Mouse (Mus musculus): ENCODE data around the gene Vcp.
"Not testable (repeated sequence)": the region's sequence is repeated elsewhere in the genome, so short reads cannot be mapped to it uniquely, and the experiment has no call there.

Gene Vcp

DNA sequence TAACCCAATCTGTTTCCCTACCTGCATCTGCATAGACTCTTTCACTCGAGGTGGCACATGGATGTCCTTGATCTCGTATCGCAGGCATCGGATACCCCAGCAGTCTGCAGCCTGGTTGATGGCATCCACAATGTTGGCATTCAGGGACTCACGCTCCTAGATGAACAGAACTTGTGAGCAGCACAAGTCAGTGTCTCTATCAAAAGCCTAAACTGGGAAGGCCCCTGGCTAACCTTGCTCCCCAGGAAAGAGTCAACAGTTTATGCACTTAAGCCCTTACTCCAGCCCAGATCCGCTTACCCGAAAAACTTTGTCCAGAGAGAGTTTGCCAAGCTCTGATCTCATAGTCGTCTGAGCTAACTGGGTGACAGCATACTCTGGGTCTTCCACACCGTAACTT is 29.4 kb upstream of the Vcp start:
- DNase-seq (ENCODE audit: low spot score in 2 of 2): no peak

DNA sequence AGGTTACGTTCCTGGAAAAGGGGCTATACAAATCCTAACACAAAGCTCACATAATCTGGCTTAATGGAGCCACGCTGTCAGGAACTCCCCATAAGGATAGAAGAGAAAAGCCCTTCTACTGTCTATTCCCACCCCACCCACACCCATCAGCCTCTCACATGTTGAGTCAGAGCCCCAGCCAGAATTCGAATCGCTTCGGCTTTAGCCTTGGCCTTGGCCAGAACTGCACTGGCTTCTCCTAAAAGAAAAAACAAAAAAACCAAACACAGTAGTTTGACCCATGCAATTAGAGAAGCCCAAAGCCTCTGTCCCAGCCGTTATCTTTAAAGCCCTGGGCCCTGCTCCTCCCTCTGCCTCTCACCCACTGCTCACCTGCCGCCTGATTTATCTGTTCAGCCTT is 28.8 kb upstream of the Vcp start:
- no peak for DNase-seq (ENCODE audit: low spot score in 2 of 2)

DNA sequence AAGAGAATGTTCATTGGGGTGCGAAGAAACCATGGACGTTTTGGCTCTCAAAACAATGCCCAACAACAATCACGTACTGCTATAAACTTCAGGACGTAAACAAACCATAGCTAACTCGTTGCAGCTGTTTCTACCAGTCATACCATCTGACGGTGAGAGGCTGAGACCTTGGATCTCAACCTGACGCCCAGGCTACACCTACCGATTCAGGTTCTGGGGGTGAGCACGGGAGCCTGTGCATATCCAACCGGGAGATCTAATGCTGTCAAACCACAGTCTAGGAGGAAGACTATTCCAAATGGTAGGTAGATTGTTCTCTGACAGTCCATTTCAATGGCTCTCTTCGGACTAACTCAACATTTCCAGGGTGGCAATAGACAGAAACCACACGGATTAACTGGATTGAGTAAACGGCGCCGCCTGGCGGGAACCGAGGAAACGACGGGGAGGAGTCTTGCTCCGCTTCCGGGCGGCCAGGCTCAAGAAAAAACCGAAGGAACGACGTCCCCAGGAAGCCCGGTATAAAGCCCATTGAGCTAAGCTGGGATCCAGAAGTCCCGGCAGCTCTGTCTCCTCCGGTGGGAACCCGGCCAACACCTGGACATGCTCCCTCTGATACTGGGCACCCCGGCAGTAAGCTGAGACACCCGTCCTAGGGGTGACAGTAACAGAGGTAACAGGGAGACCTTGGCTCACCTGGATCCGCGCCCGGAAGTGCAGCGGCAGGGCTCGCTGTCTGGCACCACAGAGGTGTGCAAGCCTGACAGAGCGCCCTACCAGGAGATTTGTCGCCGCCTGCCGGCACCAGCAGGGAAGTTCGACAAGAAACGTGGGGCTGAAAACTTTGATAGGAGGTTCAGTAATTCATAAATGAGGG is 25.0 kb upstream of the Vcp start, which contains the start of gene Pigo:
Pigo (minus strand) TSS at position 736 of the 877 bp plus-strand sequence.
- DNase-seq (ENCODE audit: low spot score in 2 of 2): peak; percentile 93 to 98

DNA sequence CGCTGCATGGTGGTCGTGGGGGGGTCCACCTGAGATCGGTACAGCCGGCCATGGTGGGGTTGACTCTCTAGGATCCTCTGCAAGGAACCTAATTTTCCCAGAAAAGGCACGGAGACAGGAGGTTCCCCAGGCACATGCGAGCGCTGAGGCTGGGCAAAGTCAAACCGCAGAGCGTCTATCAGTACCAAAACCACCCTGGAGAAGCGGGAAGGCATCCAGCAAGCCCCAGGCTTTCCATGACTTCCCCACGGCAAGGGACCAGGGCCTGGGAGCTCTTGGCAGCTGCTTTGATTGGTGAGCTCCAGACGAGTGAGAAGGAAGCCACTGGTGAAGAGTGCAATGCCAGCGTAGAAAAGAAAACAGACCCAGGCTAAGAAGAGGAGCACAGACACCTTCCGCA is 24.4 kb upstream of the Vcp start:
- DNase-seq (ENCODE audit: low spot score in 2 of 2): no peak

DNA sequence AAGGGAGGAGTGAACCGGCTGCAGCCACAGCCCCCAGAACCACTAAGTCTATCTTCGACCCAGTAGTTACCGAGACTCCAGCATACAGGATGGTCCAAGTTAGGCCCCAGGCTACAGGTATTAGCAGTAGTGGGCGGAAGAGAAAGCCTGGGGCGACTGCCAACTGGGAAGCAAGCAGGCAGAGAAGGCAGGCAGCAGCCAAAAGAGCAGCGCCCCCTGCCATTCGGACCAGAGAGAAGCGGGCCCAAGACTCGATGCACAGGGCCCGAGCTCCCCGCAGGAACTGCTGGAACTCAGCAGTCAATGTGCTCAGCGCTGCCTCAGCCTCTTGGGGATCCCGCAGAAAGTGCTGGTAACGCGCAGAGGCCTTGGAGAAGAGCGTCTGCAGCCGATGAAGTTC is 21.0 kb upstream of the Vcp start:
- DNase-seq (ENCODE audit: low spot score in 2 of 2): no peak

DNA sequence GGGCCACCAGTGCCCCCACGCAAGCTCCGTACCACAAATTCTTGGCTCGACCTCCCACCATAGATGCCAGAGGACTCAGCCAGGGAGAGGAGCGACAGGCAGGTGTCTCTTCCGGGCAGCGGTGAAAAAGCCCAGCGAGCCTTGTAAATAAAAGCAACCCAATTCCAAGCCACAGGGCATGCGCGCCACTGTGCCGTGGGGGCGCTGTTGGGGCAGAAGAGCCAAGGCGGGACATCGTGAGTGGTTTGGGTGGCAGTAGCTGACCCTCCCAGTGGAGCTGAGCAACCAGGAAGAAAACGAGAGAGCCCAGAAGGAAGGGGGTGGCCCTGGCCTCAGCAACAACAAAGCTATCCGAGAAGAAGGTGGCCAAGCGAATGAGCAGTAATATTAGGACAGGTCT is 20.6 kb upstream of the Vcp start:
- DNase-seq (ENCODE audit: low spot score in 2 of 2): no peak

DNA sequence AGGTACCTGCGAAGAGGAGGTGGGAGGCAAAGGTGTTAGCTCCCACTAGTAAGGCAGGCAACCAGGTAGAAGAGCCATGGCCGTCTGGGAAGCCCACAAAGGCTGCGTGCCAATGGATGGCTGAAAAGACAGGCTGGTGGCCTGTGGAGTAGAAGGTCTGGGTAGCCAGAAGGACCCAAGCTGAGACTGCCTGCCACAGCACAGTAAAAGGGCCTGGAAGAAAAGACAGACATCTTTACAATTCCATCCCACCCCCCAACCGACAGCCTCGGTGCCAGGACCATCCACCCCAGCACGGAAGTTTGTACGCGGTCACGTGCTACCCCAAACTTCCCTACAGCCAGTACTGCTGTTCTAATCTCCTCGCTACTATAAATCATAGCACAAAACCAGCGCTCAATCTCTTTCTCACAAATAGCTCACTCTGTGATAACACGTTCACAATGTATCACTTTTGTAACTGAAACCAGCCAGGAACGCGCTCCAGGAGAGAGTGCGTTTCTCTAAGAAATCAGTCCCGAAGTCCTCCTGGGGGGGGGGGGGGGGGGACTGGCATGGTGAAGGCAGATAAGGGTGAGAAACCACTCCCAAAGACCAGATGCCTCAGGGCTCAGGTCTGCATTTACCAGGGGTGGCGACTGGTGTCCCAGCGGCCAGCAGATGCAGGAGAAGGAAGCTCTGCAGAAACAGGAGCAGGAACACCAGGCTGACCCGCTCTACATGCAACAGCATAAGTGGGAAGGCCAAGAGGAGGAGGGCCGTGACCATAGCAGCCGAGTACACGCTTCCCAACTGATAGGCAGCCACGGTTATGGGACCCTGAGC is 19.5 kb upstream of the Vcp start:
- no peak for DNase-seq (ENCODE audit: low spot score in 2 of 2)

DNA sequence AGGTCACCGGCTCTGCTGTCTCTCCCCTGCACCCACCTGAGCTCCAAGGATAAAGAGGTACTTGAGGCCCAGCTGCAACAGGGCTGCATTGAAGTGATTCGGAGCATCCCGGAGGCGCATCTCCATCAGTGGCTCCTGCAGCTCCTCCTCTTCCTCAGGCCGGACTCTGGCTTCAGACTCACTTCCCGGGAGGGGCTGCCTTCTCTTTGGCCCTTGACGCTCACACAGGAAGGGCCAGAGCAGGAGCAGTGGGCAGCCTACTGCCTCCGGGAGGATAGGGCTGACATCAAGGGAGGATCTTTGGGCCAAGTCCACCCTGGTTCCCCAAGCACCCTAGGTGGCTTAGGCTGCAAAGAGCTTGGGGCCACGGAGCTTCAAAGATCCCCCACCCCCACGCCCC is 18.9 kb upstream of the Vcp start:
- no peak for DNase-seq (ENCODE audit: low spot score in 2 of 2)

DNA sequence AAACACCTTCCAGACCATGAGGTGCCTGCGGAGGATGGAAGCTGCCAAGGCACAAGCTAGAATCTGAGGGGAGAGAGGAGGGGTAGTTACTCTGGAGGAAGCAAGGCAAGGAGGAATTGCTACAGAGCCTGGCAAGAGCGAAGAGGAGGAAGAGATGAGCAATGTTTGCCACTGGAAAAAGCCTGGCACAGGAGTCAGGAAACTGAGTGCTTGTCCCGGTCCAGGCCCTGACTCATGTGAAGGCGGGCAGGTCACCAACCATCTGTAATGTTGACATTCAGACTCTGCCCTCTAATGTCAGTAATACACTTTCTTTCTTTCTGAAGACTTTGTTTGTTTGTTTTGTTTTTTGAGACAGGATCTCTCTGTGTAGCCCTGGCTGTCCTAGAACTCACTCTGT is 17.8 kb upstream of the Vcp start:
- no peak for DNase-seq (ENCODE audit: low spot score in 2 of 2)

DNA sequence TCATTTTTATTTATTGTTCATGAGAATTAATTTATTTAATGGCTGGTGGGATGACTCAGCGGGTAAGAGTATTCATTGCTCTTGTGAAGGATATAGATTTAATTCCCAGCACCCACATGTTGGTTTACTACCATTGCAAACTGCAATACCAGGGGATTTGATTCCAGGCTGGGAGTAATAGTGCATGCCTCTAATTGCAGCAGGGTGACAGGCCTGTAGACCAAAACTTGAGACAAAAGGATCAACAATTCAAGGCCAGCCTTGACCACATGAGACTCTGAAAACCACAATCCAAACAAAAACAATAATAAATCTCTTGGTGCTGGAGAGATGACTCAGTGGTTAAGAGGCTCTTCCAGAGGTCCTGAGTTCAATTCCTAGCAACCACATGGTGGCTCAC is 11.8 kb upstream of the Vcp start:
- no peak for DNase-seq (ENCODE audit: low spot score in 2 of 2)

DNA sequence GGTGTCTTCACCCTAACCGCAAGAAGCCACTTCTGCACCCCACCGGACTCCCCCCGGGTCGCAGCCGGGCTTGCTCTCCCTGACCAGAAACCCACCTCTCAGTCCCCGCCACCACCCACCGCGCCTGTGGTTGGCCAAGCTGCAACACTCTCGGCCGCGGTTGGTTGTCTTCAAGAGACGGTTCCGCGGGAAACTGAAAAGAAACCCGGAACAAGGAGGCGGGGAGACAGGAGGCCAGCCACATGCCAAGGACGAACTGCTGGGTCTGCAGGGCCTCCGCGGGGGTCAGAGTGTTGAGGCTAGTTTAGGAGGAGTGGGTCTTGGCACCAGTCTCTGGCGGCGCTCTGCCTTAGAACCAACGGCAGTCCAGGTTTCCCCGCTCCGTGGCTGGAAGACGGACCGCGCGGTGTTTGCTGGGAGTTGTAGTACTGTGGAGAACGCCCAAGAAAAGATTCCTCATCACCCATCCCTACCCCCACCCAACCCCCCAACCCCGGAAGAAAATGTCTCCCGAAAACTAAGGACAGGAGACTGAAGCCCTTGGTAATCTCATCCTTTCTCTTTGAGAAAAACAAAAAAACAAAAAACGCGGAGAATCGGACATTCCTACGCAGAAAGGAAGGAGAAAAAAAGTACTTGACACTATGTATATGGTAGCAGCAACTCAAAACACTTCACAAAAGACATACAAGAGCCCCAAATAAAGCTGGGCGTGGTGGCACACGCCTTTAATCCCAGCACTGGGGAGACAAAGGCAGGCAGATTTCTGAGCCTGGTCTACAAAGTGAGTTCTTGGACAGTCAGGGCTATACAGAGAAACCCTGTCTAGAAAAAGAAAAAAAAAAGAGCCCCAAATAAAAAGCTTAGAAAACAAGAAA is 10.1 kb upstream of the Vcp start, which contains the start of gene Fancg:
Fancg (minus strand) TSS at position 346 of the 878 bp plus-strand sequence.
- peak; percentile 84 to 92 for DNase-seq (ENCODE audit: low spot score in 2 of 2)

DNA sequence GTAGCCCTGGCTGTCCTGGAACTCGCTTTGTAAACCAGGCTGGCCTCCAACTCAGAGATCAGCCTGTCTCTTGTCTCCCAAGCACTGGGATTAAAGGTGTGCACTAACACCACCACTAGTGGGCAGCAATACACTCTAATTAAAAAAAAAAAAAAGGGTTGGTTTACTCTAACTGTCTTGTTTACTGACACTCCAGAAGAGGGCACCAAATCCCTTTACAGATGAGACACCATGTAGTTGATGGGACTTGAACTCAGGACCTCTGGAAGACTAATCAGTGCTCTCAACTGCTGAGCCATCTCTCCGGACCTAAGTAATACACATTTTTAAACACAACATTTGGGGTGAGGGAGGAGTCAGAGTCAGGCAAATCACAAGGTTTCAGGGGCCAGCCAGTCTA is 5.5 kb upstream of the Vcp start:
- DNase-seq (ENCODE audit: low spot score in 2 of 2): peak in 1 of 2 experiments; percentile 39

DNA sequence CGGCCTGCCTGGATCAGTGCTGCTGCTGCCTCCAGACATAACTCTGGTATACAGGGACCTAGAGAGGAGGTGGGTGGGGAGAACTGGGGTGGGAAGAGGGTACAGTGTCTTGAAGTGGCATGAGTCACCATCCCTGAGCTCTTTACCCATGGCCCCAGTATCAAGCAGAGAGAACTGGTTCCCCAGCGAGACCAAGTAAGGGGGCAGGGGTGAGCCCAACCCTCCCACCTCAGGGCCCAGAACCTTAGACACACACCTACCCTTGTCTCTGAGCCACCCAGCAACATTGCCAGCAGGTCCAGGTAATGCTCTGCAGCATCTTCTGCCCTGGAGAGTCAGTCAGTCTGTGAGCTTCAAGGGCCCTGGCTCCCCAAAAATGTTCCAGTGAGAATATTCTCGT is 4.6 kb upstream of the Vcp start:
- DNase-seq (ENCODE audit: low spot score in 2 of 2): no peak

DNA sequence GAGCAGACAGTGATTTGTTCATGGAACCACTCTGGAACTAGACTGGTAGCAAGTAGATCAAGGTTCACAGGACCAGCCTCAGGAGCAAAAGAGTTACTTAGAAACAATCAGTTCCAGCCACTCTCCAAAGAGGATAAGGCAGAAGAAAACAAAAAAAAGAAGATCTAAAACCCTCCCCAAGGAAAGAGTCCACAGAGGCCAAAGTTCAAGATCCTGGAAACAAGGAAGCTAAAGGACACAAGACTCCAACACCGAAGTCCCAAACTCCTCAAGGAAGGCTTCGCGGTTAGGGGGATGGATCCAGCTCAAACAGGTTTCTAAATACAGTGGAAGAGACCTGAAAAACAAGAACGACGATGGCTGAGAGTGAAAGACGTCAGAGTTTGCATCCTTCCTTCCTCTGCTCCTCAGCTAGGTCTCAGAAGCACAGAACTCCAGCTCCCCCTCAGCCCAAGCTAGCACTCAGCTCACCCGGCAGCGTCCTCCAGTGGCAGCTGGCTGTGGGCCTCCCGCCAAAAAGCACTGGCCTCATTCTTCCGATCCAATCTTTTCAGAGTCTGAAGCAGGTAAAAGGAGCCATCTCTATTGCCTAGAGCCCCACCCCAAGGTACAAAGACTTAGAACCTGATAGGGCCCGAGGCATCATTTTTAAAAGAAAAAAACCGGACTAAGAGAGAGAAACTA is 2.6 kb upstream of the Vcp start:
- no peak for DNase-seq (ENCODE audit: low spot score in 2 of 2)

DNA sequence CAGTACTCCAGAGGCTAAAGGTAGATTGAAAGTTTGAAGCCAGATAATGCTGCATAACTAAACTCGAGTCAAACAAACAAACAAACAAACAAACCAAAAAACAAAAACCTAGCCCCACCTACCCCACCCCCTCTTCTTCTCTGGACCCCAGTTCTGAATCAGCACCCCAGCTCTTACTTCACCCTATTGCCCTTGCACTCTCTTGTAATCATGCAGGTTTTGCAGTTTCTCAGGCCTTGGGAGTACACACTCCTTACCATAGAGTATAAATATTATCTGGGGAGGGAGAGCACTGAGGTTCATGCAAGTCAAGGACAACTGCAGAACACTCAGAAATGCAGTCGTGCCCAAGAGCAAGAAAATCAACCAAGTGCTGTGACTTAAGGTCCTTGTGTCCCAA is 965 bp upstream of the Vcp start:
- DNase-seq (ENCODE audit: low spot score in 2 of 2): no peak

DNA sequence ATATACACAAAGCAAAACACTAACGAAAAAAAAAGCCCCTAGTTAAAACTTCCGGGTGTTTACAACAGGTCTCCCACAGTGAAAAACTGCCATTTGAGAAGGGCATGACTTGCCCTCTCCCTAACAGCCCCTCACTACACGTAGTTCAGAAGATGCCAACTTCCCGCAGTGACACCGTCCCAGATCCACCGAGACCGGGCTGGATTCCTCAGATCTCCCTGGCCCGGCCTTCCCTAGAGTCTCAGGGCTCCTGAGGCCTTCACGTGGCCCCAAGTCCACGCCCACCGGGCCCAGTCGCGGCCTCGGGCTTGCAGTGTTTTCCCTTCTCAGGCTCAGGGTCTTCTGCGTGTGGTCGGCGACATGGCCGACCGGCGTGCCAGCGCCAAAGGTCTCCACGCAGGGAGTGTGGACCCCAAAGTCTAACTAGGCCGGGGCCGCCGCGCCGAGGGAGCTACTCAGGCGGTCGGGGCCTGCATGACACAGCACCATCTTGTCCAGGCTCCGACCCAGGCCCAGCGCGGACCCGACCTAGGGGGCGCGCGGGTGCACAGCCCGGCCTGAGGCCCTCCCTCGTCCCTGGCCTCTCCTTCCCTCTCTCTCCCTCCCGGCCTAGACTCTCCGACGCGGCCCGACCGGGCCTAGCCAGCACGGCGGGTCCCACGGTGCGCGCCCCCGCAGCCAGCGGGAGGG is 711 bp downstream of the Vcp start:
- DNase-seq (ENCODE audit: low spot score in 2 of 2): peak; percentile 74 to 85

DNA sequence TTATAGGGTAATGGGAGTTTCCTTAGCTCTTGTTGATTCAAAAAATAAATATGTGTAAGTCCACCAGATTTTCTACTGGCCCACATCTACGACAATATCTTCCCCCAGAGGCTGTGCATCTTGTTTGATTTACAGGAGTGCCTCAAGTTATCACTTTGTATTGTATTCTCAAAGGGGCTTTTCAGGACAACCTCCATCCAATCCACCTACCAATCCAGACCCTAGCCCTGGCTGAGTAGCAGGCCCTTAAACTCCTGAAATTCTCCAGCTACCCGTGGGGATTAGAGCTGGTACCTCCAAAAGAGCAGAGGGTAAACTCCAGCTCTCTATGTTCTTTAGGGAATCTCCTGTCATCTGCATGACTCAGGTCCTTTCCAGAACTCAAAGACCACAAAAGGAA is 2.3 kb downstream of the Vcp start:
- no peak for DNase-seq (ENCODE audit: low spot score in 2 of 2)

DNA sequence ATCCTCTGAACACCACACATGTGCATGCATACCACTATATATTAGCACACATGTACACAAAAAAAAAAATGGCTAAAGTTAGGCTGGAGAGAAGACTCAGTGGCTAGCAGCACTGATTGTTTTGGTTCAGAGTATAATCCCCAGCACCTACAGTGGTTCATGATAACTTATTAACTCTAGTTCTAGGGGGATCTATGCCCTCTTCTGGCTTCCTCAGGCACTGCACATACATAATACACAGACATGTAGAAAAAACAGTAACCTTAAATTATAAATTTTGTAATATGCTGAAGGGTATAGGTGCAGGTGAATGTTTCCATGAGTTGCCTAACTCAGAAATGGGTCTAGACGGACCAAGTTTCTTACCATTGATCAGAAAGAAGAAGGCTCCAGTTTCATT is 12.0 kb downstream of the Vcp start:
- no peak for DNase-seq (ENCODE audit: low spot score in 2 of 2)

DNA sequence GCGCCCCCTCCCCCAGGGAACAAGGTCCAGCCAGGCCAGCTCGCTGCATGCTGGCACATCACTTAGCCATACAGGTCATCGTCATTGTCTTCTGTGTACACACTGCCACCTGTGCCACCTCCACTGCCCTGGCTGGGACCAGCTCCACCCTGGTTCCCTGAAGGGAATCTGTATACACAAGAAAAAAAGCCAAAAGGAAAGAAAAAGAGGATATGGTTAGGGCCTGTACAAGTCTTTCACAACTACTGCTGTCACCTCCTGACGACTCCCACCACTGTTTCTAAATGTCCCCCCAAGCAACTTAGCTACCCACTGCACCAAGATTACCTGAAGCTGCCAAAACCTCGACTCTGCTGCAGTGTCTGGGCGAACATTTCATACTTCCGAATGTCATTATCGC is 19.8 kb downstream of the Vcp start:
- DNase-seq (ENCODE audit: low spot score in 2 of 2): not testable (repeated sequence)

DNA sequence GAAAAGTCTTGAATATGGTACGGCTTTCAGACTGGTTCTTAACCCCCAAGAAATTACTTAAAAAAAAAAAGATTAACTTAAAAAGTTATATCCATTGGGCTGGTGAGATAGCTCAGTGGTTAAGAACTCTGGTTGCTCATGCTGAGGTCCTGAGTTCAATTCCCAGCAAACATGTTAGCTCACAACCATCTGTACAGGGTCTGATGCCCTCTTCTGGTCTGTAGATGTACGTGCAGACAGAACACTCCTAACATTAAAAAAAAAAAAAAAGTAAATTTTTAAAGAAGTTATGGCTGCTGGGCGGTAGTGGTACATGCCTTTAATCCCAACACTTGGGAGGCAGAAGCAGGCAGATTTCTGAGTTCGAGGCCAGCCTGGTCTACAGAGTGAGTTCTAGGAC is 22.2 kb downstream of the Vcp start:
- DNase-seq (ENCODE audit: low spot score in 2 of 2): no peak

DNA sequence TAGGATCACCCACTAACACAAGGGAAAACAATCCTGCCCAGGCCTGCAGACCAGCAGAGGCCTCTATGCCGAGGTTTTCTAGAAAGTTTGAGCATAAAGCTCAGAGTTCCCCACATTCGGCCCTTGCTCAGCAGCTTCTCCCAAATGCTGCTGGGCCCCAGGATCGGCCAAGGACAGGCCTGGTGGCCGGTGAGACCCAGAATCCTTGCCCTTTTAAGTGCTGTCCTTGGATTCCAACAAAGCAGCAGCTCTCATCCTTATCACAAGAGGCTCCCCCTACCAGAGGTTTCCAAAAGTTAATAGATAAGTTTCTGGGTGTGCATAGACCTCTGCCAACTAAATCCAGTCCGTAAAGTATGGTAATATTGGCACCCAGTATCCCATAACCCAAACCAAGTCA is 26.4 kb downstream of the Vcp start:
- no peak for DNase-seq (ENCODE audit: low spot score in 2 of 2)

All from spleen, postnatal 4 days (tissue).